Mouse (Mus musculus) bone marrow, adult 2 months (tissue): ENCODE data around the gene Efr3b.

Source experiments
- CTCF ChIP-seq: fragments of 200-500 bp; IDR thresholded peaks from 2 replicates; pipeline ENCODE4 v1.5.1; 2011; ENCODE audit warnings: low read length, control low read depth; ENCODE audit not compliant: control insufficient read depth, insufficient read depth
- POLR2A ChIP-seq: fragments of 200-500 bp; IDR thresholded peaks from 2 replicates; pipeline ENCODE4 v1.6.1; 2011; ENCODE audit warnings: low read depth, mild to moderate bottlenecking, control low read depth, low read length, borderline replicate concordance; ENCODE audit not compliant: control insufficient read depth

GRCm38 (mm10) chr12:4076383-4076782 lies 37.7 kb upstream of the Efr3b start:
- TF ChIP-seq POLR2A: no peak
- TF ChIP-seq CTCF: no peak
